Mouse (Mus musculus): ENCODE data around the gene Ccdc162. TPM values are rescaled to one million over a fixed set of nuclear protein-coding genes. Genes with fewer than 3 reads are reported as not detected.
"Not testable (repeated sequence)": the region's sequence is repeated elsewhere in the genome, so short reads cannot be mapped to it uniquely, and the experiment has no call there.

Gene Ccdc162
- polyA plus RNA-seq, 1 experiment: 5.1 TPM

- peak; percentile 85 for DNase-seq (ENCODE audit: low read depth)
Measured at GRCm38 (mm10) chr10:41697040-41697439, 19.4 kb downstream of the Ccdc162 start.

GRCm38 (mm10) chr10:41690978-41691377 lies 25.5 kb downstream of the Ccdc162 start:
- no peak for DNase-seq (ENCODE audit: low read depth)

GRCm38 (mm10) chr10:41689941-41690887 lies 26.2 kb downstream of the Ccdc162 start:
- no peak for DNase-seq (ENCODE audit: low read depth)

- no peak for DNase-seq (ENCODE audit: low read depth)
Measured at GRCm38 (mm10) chr10:41684548-41684996, 31.9 kb downstream of the Ccdc162 start.

DNA sequence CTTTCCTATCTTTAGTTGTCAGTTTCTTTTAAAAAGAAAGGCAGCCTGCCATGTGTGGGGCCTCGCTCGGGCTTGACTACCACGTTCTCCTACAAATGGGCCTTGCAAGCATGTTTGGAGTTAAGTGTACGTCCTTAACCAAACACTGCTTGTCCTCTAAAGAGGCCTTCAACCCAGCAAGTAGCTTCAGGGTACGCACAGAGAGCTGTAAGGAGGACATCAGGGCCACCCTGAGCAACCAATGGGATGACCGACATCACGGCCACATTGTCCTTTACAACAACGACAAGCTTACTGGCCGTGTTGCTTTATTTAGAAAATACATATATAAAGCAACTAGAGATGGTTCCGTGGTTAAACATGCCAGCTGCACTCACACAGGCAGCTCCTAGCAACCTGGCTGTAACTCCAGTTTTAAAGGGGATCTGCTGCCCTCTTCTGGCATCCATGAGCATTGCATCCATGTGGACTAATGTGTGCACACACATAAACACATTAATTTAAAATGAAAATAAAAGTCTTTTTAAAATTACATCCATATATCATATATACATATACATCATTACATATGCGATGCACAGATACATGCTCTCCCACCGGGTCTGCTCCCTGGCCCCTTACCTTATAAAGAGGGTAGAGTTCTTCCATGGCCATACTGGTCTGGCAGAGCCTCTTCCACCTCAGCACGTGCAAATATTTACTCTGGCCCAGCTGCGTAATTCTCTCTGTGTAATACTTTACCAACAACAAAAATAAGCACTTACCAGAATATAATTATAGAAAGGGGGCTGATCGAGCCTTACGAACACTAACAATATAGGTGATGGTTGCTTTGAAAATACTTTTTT lies 33.7 kb downstream of the Ccdc162 start:
- no peak for DNase-seq (ENCODE audit: low read depth)

GRCm38 (mm10) chr10:41678746-41679360 lies 37.6 kb downstream of the Ccdc162 start:
- DNase-seq (ENCODE audit: low read depth): no peak

DNA sequence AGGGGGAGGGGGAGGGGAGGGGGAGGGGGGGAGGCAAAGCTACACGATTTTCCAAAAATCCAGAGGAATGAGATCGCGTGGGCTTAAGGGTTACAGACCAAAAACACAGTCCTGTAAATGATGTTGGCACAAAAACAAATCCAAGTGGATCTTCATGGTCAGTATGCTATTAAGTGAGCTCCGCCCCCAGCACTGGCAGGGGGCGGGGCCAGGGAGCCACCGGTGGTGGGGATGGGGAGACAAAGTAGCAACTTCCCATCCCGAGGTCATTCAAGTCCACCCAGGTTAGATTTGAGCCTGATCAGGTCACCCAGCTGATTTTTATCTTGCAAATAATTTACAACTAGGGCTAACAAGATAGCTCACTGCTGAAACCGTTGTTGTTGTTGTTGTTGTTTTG lies 39.0 kb downstream of the Ccdc162 start:
- DNase-seq (ENCODE audit: low read depth): no peak

DNA sequence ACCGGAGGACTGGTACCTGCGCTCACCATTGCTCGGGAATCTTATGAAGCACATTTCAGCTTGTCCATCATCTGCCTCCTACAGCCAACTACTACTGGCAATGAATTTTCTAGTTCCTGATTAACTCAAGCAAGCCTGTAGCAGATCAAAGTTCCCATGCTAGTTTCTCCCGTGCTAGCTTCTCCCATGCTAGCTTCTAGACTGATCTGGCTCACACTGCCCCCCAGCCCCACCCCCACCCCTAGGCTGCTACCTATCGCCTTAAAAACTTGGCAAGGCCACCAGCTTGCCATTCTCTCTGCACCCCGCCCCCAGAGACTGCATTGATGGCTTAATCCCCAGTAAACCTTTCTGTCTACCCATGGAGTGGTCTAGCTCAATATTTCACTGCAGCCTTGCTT lies 39.8 kb downstream of the Ccdc162 start:
- DNase-seq (ENCODE audit: low read depth): no peak

DNA sequence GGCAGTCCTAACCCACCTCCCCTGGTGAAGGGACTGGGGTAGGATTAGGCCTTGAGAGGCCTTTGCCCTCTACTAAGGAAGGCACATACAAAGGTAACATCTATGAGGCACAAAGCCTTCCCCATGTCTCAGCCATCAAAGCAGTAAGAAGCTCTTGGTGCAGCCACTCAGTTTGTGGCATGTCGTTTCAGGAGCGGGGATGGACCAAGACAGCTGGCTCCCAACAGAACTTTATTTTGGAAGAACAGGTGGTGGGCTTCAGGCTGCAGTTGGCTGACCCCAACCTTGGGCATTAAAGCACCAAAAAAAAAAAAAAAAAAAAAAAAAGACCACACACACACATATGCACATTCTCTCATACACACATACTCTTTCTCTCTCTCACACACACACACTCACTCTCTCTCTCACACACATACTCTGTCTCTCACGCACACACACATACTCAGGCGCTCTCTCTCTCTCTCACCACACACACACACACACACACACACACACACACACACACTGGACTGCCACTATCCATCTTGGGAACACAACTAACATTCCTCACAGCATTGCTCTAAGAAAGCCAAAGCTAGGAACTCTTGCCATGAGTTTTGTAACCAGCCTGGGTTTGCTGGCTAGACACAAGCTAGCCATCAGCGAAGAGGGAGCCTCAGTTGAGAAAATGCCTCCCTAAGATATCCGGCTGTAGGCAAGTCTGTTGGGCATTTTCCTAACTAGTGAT lies 40.4 kb downstream of the Ccdc162 start:
- no peak for DNase-seq (ENCODE audit: low read depth)

DNA sequence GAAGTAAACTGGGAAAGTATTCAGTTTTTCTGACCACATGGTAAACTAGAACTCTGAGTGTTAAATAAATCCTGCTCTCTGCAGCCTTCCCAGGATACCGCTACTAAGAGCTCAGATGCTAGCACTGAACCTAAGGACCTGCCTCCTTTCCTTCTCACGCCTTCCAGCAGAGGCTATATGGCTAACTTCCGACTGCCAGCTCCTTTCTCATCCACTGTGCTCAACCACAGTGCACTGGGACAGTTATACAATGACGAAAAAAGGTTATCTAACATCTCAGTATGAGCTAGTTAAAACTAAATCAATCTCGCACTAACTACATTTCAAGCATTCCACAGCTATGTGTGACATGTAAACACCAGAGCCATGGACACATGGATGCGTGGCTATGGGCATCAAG lies 41.2 kb downstream of the Ccdc162 start:
- DNase-seq (ENCODE audit: low read depth): no peak

DNA sequence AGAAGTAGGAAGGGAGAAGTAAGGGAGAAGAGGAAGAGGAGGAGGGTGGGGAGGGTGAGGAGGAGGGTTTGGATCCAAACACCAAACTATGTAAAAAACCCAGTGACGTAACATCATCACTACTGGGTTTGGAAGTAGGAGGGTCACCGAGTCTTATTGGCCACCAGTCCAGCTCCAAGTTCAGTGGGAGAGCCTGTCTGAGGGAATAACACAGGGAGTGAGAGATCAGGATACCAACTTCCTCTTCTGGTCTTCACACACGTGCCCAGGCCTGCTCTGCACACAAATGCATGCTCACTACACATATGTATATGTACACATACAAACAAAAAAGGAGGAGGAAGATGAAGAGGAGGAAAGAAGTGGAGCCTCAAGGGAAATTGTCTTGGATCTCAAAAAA lies 42.1 kb downstream of the Ccdc162 start:
- no peak for DNase-seq (ENCODE audit: low read depth)

DNA sequence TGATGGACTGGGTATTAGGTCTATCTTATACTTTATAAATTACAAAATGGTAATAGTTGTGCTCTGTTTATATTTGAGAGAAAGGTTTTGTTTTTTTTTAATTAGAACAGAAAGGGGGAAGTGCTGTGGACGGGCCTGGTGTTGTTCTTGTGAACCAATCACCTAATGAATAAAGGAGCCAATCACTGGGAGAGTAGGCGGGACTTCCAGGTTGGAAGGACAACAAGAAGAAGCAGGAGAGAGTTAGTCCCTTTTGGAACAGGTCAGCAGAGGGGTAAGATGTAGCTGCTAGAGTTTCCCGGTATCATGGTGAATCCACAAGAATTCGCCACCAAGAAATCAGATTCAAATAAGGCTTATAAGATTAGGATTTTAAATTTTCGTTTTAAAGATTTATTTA lies 46.2 kb downstream of the Ccdc162 start:
- no peak for DNase-seq (ENCODE audit: low read depth)

GRCm38 (mm10) chr10:41665498-41665897 lies 50.9 kb downstream of the Ccdc162 start:
- DNase-seq (ENCODE audit: low read depth): no peak

GRCm38 (mm10) chr10:41659671-41660070 lies 56.8 kb downstream of the Ccdc162 start:
- DNase-seq (ENCODE audit: low read depth): not testable (repeated sequence)

GRCm38 (mm10) chr10:41655684-41656083 lies 60.8 kb downstream of the Ccdc162 start:
- DNase-seq (ENCODE audit: low read depth): not testable (repeated sequence)

DNA sequence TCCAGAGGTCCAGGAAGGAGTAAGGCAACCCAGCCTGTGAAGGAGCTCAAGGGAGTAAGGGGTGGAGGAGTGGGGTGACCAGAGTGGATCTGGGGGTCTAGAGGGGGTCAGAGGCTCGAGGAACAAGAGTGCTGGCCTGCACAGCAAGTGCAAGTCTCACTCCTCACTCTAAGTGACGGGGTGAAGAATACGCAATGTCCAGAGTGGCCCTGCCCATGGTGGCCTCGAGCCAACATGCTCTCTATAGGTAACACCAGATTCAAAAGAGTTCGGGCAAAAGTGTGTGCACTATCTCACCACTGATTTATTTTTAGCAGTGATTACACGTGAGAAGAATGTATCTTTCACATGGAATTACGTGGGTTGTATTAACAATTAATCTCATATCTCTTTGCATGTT lies 63.4 kb downstream of the Ccdc162 start:
- DNase-seq (ENCODE audit: low read depth): no peak

GRCm38 (mm10) chr10:41652094-41652775 lies 64.2 kb downstream of the Ccdc162 start:
- DNase-seq (ENCODE audit: low read depth): no peak

GRCm38 (mm10) chr10:41651532-41651931 lies 64.9 kb downstream of the Ccdc162 start:
- no peak for DNase-seq (ENCODE audit: low read depth)

DNA sequence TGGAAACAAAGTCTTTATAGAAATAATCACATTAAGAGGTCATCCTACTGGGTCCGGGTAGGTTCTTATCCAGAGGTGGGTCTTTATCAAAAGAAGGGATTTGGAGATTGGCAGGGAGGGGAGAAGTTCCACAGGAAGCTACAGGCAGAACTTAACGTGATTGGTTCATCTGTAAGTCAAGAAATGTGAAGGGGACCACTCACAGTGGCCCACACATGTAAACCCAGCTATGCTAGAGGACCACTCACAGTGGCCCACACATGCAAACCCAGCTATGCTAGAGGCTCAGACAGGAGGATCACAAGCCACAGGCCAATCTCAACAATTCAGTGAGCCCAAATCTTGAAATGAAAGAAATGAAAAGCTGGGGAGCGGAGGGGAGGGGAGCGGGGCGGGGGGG lies 67.2 kb downstream of the Ccdc162 start:
- DNase-seq (ENCODE audit: low read depth): no peak

GRCm38 (mm10) chr10:41638776-41639175 lies 77.7 kb downstream of the Ccdc162 start:
- no peak for DNase-seq (ENCODE audit: low read depth)
